Mouse (Mus musculus) lung, postnatal 25 days (tissue): ENCODE measurements around the gene Eya4.

Experiments used
- DNase-seq: peaks from one replicate; pipeline ENCODE4 v3.0.0; 2022; ENCODE audit warnings: low spot score

The Eya4 gene

GRCm38 (mm10) chr10:23156866-23157625 lies 193.5 kb downstream of the Eya4 start:
- DNase-seq = no peak

GRCm38 (mm10) chr10:23150401-23150800 lies 200.2 kb downstream of the Eya4 start:
- no peak for DNase-seq

- no peak for DNase-seq
Observed at GRCm38 (mm10) chr10:23144616-23145015, 206.0 kb downstream of the Eya4 start.

- no peak for DNase-seq
Observed at GRCm38 (mm10) chr10:23127947-23128346, 222.6 kb downstream of the Eya4 start.

GRCm38 (mm10) chr10:23127151-23127550 lies 223.4 kb downstream of the Eya4 start:
- DNase-seq = no peak

GRCm38 (mm10) chr10:23126529-23126928 lies 224.1 kb downstream of the Eya4 start:
- no peak for DNase-seq

GRCm38 (mm10) chr10:23120437-23120836 lies 230.1 kb downstream of the Eya4 start:
- no peak for DNase-seq

GRCm38 (mm10) chr10:23116786-23117410 lies 233.7 kb downstream of the Eya4 start:
- peak; percentile 49 for DNase-seq

- DNase-seq = no peak
Observed at GRCm38 (mm10) chr10:23116063-23116462, 234.5 kb downstream of the Eya4 start.

GRCm38 (mm10) chr10:23115321-23115720 lies 235.3 kb downstream of the Eya4 start:
- no peak for DNase-seq

- no peak for DNase-seq
Observed at GRCm38 (mm10) chr10:23108122-23108521, 242.5 kb downstream of the Eya4 start.

- no peak for DNase-seq
Observed at GRCm38 (mm10) chr10:23092517-23092916, 258.1 kb downstream of the Eya4 start.

- DNase-seq = no peak
Observed at GRCm38 (mm10) chr10:23091552-23091951, 259.0 kb downstream of the Eya4 start.

GRCm38 (mm10) chr10:23090323-23090722 lies 260.3 kb downstream of the Eya4 start:
- DNase-seq = no peak

GRCm38 (mm10) chr10:23089271-23089670 lies 261.3 kb downstream of the Eya4 start:
- no peak for DNase-seq

- no peak for DNase-seq
Observed at GRCm38 (mm10) chr10:23088764-23089163, 261.8 kb downstream of the Eya4 start.

- peak; percentile 23 for DNase-seq
Observed at GRCm38 (mm10) chr10:23086352-23087215, 264.0 kb downstream of the Eya4 start.

- no peak for DNase-seq
Observed at GRCm38 (mm10) chr10:23081548-23081828, 269.1 kb downstream of the Eya4 start.

- peak; percentile 76 for DNase-seq
Observed at GRCm38 (mm10) chr10:23080749-23081547, 269.6 kb downstream of the Eya4 start.

GRCm38 (mm10) chr10:23076691-23077385 lies 273.7 kb downstream of the Eya4 start:
- peak; percentile 23 for DNase-seq

GRCm38 (mm10) chr10:23073431-23073830 lies 277.2 kb downstream of the Eya4 start:
- DNase-seq = no peak
